Mouse (Mus musculus): ENCODE data around the gene C1qbp. TPM values are rescaled to one million over a fixed set of nuclear protein-coding genes. Genes with fewer than 3 reads are reported as not detected.

Gene C1qbp
- polyA plus RNA-seq (2012; ENCODE audit: insufficient read depth, insufficient read length, missing spikeins) = 190 and 210 TPM in 2 replicates

DNA sequence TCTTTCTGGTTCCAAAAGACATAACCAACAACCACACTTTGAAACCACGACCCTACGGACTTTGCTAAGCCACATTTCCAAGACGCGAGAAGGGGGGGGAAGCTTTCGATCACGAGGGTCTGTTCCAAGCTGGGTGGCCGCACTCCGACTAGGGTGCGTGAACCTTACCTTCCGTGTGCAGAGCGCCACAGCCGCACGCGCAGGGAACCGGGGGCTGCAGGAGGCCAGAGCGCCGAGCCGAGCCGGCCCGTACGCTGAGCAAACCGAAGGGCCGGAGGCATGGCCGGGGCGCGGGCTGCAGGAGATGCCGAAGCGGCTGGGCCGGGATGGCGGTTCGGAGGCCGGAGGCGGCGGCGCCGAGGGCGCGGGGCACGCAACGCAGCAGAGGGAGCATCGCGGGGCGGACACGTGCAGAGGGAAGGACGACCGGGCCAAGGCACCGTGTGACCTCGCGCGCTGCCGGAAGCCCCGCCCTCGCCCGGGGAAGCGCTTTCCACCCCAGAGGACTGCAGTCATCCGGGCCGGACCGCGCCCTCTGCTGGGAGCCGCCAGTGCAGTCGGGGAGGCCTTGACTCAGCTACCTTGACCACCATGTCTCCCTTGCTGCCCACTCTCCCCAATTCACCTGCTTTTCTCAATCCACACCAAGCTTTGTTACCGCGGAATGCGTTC is at the start of gene C1qbp:
Gene C1qbp (minus strand): TSS at position 470 of the 672 bp plus-strand sequence.
- Histone ChIP-seq H3K4me3 (ENCODE audit: insufficient read depth, low read depth, low read length) (peak within 1 kb of the TSS; percentile 93), H3K27ac (replicated peaks; ENCODE audit: low read depth, low read length) (peak within 1 kb of the TSS; percentile 47; the same call in 1 of the 2 replicates), H3K4me1 (ENCODE audit: control insufficient read depth, insufficient read depth, insufficient read length, low read length) (0 out of 2 replicates have a peak, but pooled peaks cover 2% of the 10 kb centered on the region)

- no peak overlapping the region for H3K4me3 ChIP-seq (ENCODE audit: insufficient read depth, low read depth, low read length)
These were observed 49.2 kb upstream of the C1qbp start for GRCm38 (mm10) chr11:71032070-71032469.

DNA sequence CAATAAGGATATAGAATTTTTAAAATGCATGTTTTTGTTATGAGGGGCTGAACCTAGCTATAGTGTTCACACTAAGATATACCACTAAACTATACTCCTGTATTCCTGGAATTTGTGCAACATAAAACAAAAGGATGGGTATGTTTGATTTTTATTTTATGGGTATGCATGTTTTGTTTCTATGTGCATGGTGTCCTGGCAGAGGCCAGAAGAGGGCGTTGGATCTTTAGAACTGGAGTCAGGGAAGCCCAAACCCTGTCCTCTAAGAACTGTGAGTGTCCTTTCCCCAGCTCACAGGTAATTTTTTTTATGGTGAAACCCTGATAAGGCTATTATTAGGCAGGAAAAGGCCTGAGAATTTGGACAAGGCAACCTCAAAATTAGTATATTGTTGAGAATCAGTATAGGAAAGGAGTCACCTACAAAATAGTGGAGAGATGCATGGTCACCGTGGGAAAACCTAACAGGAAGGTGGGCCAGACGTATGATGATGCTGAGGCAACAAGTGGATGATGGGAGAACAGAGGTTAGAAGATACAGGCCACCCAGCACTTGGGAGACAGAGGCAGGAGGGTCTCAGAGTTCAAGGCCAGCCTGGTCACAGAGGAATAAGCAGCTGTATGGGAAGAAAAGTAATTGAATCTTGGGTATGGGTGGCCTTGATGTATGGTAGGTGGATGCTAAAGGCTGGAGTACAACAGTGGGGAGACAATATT is 46.7 kb upstream of the C1qbp start:
- Histone ChIP-seq H3K4me1 (ENCODE audit: control insufficient read depth, insufficient read depth, insufficient read length, low read length) (no peaks in the 10 kb centered on the region), H3K27ac (replicated peaks; ENCODE audit: low read depth, low read length) (no peak overlapping the region), H3K4me3 (ENCODE audit: insufficient read depth, low read depth, low read length) (no peak overlapping the region)

More at GRCm38 (mm10) chr11:71032070-71032469, 49.2 kb upstream of the C1qbp start:
- H3K27ac ChIP-seq (replicated peaks; ENCODE audit: low read depth, low read length) = no peak overlapping the region
- H3K4me1 ChIP-seq (ENCODE audit: control insufficient read depth, insufficient read depth, insufficient read length, low read length) = no peaks in the 10 kb centered on the region

DNA sequence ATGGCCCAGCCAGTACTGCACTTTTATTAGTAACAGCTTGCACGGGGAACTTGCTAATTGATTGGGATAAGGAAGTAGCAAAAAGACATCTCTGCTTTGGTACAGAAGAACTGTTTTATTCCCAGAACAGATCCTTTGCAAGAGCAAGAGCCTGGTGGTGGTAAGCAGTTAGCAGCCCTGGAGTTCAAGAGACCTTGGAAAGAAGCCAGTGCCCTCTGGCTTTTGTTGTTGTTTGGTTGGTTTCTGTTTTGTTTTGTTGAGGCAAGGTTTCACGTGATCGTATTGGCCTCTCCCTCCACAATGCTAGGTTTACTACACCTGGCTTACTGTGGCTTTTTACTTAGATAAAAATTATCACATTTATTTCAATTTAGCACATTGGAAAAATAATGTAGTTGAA is 45.5 kb upstream of the C1qbp start:
- H3K27ac ChIP-seq (replicated peaks; ENCODE audit: low read depth, low read length) = no peak overlapping the region
- no peaks in the 10 kb centered on the region for H3K4me1 ChIP-seq (ENCODE audit: control insufficient read depth, insufficient read depth, insufficient read length, low read length)
- H3K4me3 ChIP-seq (ENCODE audit: insufficient read depth, low read depth, low read length) = no peak overlapping the region

DNA sequence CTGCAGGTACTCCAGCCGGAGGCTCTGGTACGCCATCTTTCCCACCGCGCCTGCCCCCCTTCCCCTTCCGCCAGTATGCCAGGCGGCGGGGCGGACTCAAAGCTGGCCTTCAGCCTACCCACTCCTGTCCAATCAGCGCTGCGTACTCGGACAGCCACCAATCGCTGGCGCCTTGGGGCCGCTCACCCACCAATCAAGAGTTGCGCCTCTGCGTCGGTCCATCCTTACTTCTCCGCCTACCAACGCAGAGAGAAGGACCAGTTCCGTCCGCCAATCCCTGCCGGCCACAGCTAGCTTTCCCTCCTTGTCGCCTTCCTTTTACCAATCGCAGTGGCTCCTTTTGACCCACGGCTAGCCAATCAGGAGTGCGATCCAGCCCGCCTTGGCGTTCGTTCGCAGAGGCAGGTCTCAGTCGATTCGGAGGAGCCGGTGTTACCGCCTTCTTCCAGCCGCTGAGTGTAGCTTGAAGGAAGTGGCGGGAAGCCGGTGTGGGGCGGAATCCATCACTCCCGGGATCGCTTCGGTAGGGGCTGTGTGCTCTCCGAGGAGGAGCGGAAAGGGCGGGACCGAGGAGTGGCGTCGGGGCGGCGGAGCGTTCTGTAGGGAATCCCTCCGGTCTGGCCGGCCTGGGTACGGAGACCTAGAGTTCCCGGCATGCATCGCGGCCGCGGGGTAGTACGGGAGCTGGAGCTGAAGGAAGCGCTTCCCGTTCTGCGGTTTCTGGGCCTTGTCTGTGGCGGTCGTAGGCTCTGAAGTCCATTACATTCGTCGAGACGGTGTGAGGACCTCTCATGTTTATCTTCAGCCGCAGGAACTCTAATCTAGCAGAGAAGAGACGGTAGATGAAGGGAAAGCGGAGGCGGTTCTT is 36.6 kb upstream of the C1qbp start, which contains the start of the genes Mis12 and Derl2:
Gene Mis12 (plus strand): TSS at position 411 of the 868 bp plus-strand sequence.
Gene Derl2 (minus strand): TSS at position 641 of the 868 bp plus-strand sequence.
- H3K4me3 ChIP-seq (ENCODE audit: insufficient read depth, low read depth, low read length) = peak within 1 kb of the TSS; percentile 77
- 0 out of 2 replicates have a peak, but pooled peaks cover 3% of the 10 kb centered on the region for H3K4me1 ChIP-seq (ENCODE audit: control insufficient read depth, insufficient read depth, insufficient read length, low read length)
- H3K27ac ChIP-seq (replicated peaks; ENCODE audit: low read depth, low read length) = peak within 1 kb of the TSS; percentile 81

DNA sequence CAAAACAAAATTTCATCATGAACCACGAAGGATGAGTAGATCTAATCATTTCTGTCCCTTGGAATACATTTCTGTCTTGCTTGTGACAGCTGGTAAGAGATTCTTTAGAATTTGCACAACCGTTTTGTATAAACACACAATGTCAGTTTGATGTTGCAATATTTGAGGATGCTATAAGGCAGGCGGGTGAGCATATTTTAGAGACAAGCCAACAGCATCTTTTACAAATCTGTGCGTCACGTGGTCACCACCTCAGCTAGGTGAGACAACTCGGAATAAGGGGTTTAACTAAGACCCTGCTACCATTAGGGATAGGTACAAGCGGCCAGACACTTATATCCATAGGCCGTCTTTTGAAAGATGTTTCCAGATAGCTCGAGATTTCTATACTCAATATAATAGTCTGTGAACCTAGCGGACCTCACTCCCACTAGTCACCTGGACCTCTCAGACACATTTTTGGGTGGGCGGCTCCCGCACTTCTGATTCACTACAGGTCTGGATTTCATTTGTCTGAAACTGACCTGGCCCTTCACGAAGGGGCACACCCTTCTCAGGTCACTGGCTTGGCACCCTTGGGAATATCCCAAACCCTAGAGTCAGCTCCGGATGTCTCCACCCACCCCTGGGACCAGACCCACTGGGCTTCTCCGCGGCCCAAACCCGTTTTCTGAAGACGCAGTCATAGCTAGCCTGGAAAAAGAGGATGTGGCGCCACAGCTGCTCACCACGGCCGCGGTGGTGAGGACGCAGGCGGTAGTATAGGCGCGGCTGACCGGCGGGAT is 35.8 kb upstream of the C1qbp start:
- 0 out of 2 replicates have a peak, but pooled peaks cover 3% of the 10 kb centered on the region for H3K4me1 ChIP-seq (ENCODE audit: control insufficient read depth, insufficient read depth, insufficient read length, low read length)
- peak overlapping the region; percentile 81 for H3K27ac ChIP-seq (replicated peaks; ENCODE audit: low read depth, low read length)

GRCm38 (mm10) chr11:71017051-71017450 is 34.2 kb upstream of the C1qbp start:
- Histone ChIP-seq H3K27ac (replicated peaks; ENCODE audit: low read depth, low read length) (no peak overlapping the region), H3K4me1 (ENCODE audit: control insufficient read depth, insufficient read depth, insufficient read length, low read length) (0 out of 2 replicates have a peak, but pooled peaks cover 3% of the 10 kb centered on the region), H3K4me3 (ENCODE audit: insufficient read depth, low read depth, low read length) (no peak overlapping the region)

More for the DNA sequence above, 35.8 kb upstream of the C1qbp start:
- peak overlapping the region; percentile 77 for H3K4me3 ChIP-seq (ENCODE audit: insufficient read depth, low read depth, low read length)

- Histone ChIP-seq H3K27ac (replicated peaks; ENCODE audit: low read depth, low read length) (no peak overlapping the region), H3K4me1 (ENCODE audit: control insufficient read depth, insufficient read depth, insufficient read length, low read length) (0 out of 2 replicates have a peak, but pooled peaks cover 3% of the 10 kb centered on the region), H3K4me3 (ENCODE audit: insufficient read depth, low read depth, low read length) (no peak overlapping the region)
These were observed 29.9 kb upstream of the C1qbp start for GRCm38 (mm10) chr11:71012743-71013142.

GRCm38 (mm10) chr11:71008321-71008720 is 25.5 kb upstream of the C1qbp start:
- H3K4me3 ChIP-seq (ENCODE audit: insufficient read depth, low read depth, low read length) = no peak overlapping the region
- H3K27ac ChIP-seq (replicated peaks; ENCODE audit: low read depth, low read length) = no peak overlapping the region
- H3K4me1 ChIP-seq (ENCODE audit: control insufficient read depth, insufficient read depth, insufficient read length, low read length) = 0 out of 2 replicates have a peak, but pooled peaks cover 4% of the 10 kb centered on the region

- Histone ChIP-seq H3K4me3 (ENCODE audit: insufficient read depth, low read depth, low read length) (no peak overlapping the region), H3K4me1 (ENCODE audit: control insufficient read depth, insufficient read depth, insufficient read length, low read length) (peaks cover 8% of the 10 kb centered on the region; the same call in 1 of the 2 replicates), H3K27ac (replicated peaks; ENCODE audit: low read depth, low read length) (peak overlapping the region; percentile 61)
These were observed 25.0 kb upstream of the C1qbp start for GRCm38 (mm10) chr11:71007831-71008230.

DNA sequence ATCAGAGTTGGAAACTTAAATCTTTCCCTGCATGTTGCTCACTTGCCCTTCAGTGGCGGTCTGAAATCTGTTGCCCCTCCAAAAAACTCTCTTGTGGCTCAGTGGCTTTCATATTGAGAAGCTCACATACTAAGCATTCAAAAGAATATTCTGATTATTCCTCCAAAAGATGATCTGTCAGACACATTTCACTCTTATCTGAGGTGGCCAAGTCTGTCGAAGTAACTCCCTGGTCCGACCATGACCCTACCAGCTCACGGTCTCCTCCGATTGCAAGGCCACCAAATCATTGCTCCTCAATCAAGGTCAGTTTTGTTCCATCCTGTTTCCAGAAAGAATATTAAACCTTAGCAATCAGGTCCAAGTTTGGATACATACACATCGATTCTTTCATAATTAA is 24.2 kb upstream of the C1qbp start:
- no peak overlapping the region for H3K27ac ChIP-seq (replicated peaks; ENCODE audit: low read depth, low read length)
- H3K4me1 ChIP-seq (ENCODE audit: control insufficient read depth, insufficient read depth, insufficient read length, low read length) = peaks cover 8% of the 10 kb centered on the region; the same call in 1 of the 2 replicates
- no peak overlapping the region for H3K4me3 ChIP-seq (ENCODE audit: insufficient read depth, low read depth, low read length)

DNA sequence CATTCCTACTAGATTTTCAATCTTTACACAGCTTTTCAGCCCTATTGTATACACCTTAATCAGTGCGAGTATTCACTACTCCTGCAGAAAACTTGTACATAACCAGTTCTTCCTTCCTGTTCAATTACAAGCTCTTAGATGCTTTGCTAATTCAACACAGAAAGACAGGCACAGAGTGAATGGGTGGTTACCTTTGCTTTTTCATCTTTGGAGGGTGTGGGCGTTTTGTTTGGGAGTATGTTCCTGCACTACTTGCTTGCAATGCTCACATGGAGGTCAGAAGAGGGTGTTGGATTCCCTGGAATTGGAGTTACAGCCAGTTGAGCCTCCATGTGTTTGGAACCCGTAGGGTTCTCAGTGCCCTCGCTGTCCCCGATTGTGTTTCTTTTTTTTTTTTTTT is 22.2 kb upstream of the C1qbp start:
- H3K4me1 ChIP-seq (ENCODE audit: control insufficient read depth, insufficient read depth, insufficient read length, low read length) = peaks cover 8% of the 10 kb centered on the region; the same call in 1 of the 2 replicates
- H3K4me3 ChIP-seq (ENCODE audit: insufficient read depth, low read depth, low read length) = no peak overlapping the region
- no peak overlapping the region for H3K27ac ChIP-seq (replicated peaks; ENCODE audit: low read depth, low read length)

GRCm38 (mm10) chr11:71004316-71004773 is 21.5 kb upstream of the C1qbp start, which contains the start of gene Dhx33:
Gene Dhx33, minus strand, starts transcription at chr11:71004437.
- Histone ChIP-seq H3K4me3 (ENCODE audit: insufficient read depth, low read depth, low read length) (peak within 1 kb of the TSS; percentile 79), H3K27ac (replicated peaks; ENCODE audit: low read depth, low read length) (peak within 1 kb of the TSS; percentile 38), H3K4me1 (ENCODE audit: control insufficient read depth, insufficient read depth, insufficient read length, low read length) (peaks cover 8% of the 10 kb centered on the region; the same call in 1 of the 2 replicates)

Measured in brown adipose tissue, adult 24 weeks (tissue).